In genomic region chr2:122194509-122194929, GRCm38 (mm10) we compare ENCODE assay signal across 10 mouse cellular contexts. TPM values are rescaled to one million over a fixed set of nuclear protein-coding genes. Genes with fewer than 3 reads are reported as not detected.
DNase-seq lines count a peak whose midpoint lies in the region; ATAC-seq and TF ChIP-seq lines count a peak whose summit lies in the region.
"Had no signal": no experiment of that assay in that cellular context is flagged by ENCODE, and none has a peak within 500 bp of the region (broad histone marks: within the 10 kb centered on the region; RNA-seq: fewer than 3 reads in every experiment).

No protein-coding gene starts in this region.

- no peak overlapping the region for H3K4me2 ChIP-seq in forebrain, embryonic 15.5 days (replicated peaks)
- H3K4me2 ChIP-seq in neural tube, embryonic 15.5 days = no peak overlapping the region
- H3K4me2 ChIP-seq: embryonic facial prominence, embryonic 15.5 days had no signal

- intact Hi-C loops in left cerebral cortex, adult 2 months (cut with DNase I) = loop anchor here (1.0 to 10.0 kb wide), 6 partner anchors 50 to 560 kb away; no protein-coding TSS in a partner anchor

- no peak overlapping the region for H3K4me3 ChIP-seq in left cerebral cortex, adult 2 months
- no peak overlapping the region for H3K4me3 ChIP-seq in forebrain, embryonic 15.5 days
- H3K4me3 ChIP-seq in neural tube, embryonic 15.5 days (replicated peaks) = no peak overlapping the region
- H3K4me3 ChIP-seq: embryonic facial prominence, embryonic 15.5 days had no signal

- H3K9me3 ChIP-seq in forebrain, embryonic 15.5 days = no peaks in the 10 kb centered on the region
- no peaks in the 10 kb centered on the region for H3K9me3 ChIP-seq in neural tube, embryonic 15.5 days (replicated peaks)
- H3K9me3 ChIP-seq: embryonic facial prominence, embryonic 15.5 days had no signal

- TF ChIP-seq CTCF in left cerebral cortex, adult 2 months (IDR thresholded peaks at IDR 0.05) = peak; percentile 70

- WGBS in forebrain, embryonic 15.5 days = 66% methylated on average over 1 of the region's 1 CpGs
- WGBS in neural tube, embryonic 15.5 days = 57% methylated on average over 1 of the region's 1 CpGs

- ATAC-seq in forebrain, embryonic 15.5 days (replicated peaks) = peak; percentile 77; the same call in 1 of the 2 replicates
- ATAC-seq in neural tube, embryonic 15.5 days (ENCODE audit: low FRiP score) = peak; percentile 85

- H3K9ac ChIP-seq in forebrain, embryonic 15.5 days (replicated peaks) = no peak overlapping the region
- no peak overlapping the region for H3K9ac ChIP-seq in neural tube, embryonic 15.5 days (replicated peaks)
- H3K9ac ChIP-seq: embryonic facial prominence, embryonic 15.5 days had no signal

- no peaks in the 10 kb centered on the region for H3K27me3 ChIP-seq in forebrain, embryonic 15.5 days
- H3K27me3 ChIP-seq in neural tube, embryonic 15.5 days (replicated peaks) = no peaks in the 10 kb centered on the region
- H3K27me3 ChIP-seq: embryonic facial prominence, embryonic 15.5 days had no signal

- H3K4me1 ChIP-seq in forebrain, embryonic 15.5 days = no peaks in the 10 kb centered on the region
- H3K4me1 ChIP-seq in neural tube, embryonic 15.5 days = no peaks in the 10 kb centered on the region
- H3K4me1 ChIP-seq: embryonic facial prominence, embryonic 15.5 days had no signal

- peak; percentile 9 to 10 for DNase-seq in left cerebral cortex, adult 2 months (ENCODE audit: extremely low spot score in 1 of 2, low spot score in 2 of 2)
- DNase-seq in left cerebral cortex, adult 11 months (ENCODE audit: low spot score) = no peak
- peak; percentile 73 for DNase-seq in adipocyte (ENCODE audit: low spot score)
- DNase-seq in layer of hippocampus, postnatal 14 days (ENCODE audit: low spot score in 2 of 2) = peak; percentile 6 to 69
- no peak for DNase-seq in yolk sac, embryonic 10.5 days (ENCODE audit: low spot score)
- no peak for DNase-seq in testis, postnatal 10 days (ENCODE audit: low spot score)

- H3K27ac ChIP-seq in left cerebral cortex, adult 2 months = no peak overlapping the region
- H3K27ac ChIP-seq in forebrain, embryonic 15.5 days (replicated peaks) = no peak overlapping the region
- no peak overlapping the region for H3K27ac ChIP-seq in neural tube, embryonic 15.5 days (replicated peaks)
- H3K27ac ChIP-seq: embryonic facial prominence, embryonic 15.5 days had no signal

- no peaks in the 10 kb centered on the region for H3K36me3 ChIP-seq in forebrain, embryonic 15.5 days
- no peaks in the 10 kb centered on the region for H3K36me3 ChIP-seq in neural tube, embryonic 15.5 days
- H3K36me3 ChIP-seq: embryonic facial prominence, embryonic 15.5 days had no signal

RNA-seq across cellular contexts. Expression of gene Terb2, which starts 8.4 kb away (rescaled TPM):
- not detected for total RNA-seq in left cerebral cortex, adult 2 months (2021)
- polyA plus RNA-seq in forebrain, embryonic 15.5 days (2015; fragmentation: Nextera tagmentation; extraction: Ambion mirVana) = not detected in 2 replicates
- total RNA-seq in layer of hippocampus, postnatal 14 days (2021) = not detected
- not detected in 2 replicates for polyA plus RNA-seq in neural tube, embryonic 15.5 days (2015; fragmentation: Nextera tagmentation; extraction: Ambion mirVana)
- polyA plus RNA-seq: embryonic facial prominence, embryonic 15.5 days; liver, embryonic 16.5 days had no signal

RNA-seq across cellular contexts. Expression of gene Patl2, which starts 8.5 kb away (rescaled TPM):
- not detected for total RNA-seq in left cerebral cortex, adult 2 months (2021)
- polyA plus RNA-seq in forebrain, embryonic 15.5 days (2015; fragmentation: Nextera tagmentation; extraction: Ambion mirVana) = not detected in 2 replicates
- under 1 TPM in 1 of 2 experiments, not detected in 1; 0.26 TPM for total RNA-seq in layer of hippocampus, postnatal 14 days (2021)
- 0.09 TPM in 1 of 2 replicates, not detected in the other for polyA plus RNA-seq in neural tube, embryonic 15.5 days (2015; fragmentation: Nextera tagmentation; extraction: Ambion mirVana)

RNA-seq across cellular contexts. Expression of gene Trim69, which starts 34.0 kb away (rescaled TPM):
- not detected for total RNA-seq in left cerebral cortex, adult 2 months (2021)
- not detected in 2 replicates for polyA plus RNA-seq in forebrain, embryonic 15.5 days (2015; fragmentation: Nextera tagmentation; extraction: Ambion mirVana)
- total RNA-seq in layer of hippocampus, postnatal 14 days (2021) = not detected
- not detected in 2 replicates for polyA plus RNA-seq in neural tube, embryonic 15.5 days (2015; fragmentation: Nextera tagmentation; extraction: Ambion mirVana)
- polyA plus RNA-seq: embryonic facial prominence, embryonic 15.5 days had no signal

RNA-seq across cellular contexts. Expression of gene Sord, which starts 40.0 kb away (rescaled TPM):
- 10 to 100 TPM; 15.2 to 18.5 TPM for total RNA-seq in left cerebral cortex, adult 2 months (2021)
- 16.0 and 16.2 TPM in 2 replicates for polyA plus RNA-seq in forebrain, embryonic 15.5 days (2015; fragmentation: Nextera tagmentation; extraction: Ambion mirVana)
- total RNA-seq in layer of hippocampus, postnatal 14 days (2021) = 10 to 100 TPM; 12.2 to 13.4 TPM
- polyA plus RNA-seq in neural tube, embryonic 15.5 days (2015; fragmentation: Nextera tagmentation; extraction: Ambion mirVana) = 21.4 and 41.7 TPM in 2 replicates

RNA-seq across cellular contexts. Expression of gene B2m, which starts 47.0 kb away (rescaled TPM):
- 100 to 1,000 TPM; 108 to 118 TPM for total RNA-seq in left cerebral cortex, adult 2 months (2021)
- 67.0 and 71.9 TPM in 2 replicates for polyA plus RNA-seq in forebrain, embryonic 15.5 days (2015; fragmentation: Nextera tagmentation; extraction: Ambion mirVana)
- 10 to 100 TPM; 70.8 to 93.3 TPM for total RNA-seq in layer of hippocampus, postnatal 14 days (2021)
- 138 and 290 TPM in 2 replicates for polyA plus RNA-seq in neural tube, embryonic 15.5 days (2015; fragmentation: Nextera tagmentation; extraction: Ambion mirVana)

Comparison
In these comparisons a context has a peak if more than half of its experiments do, and no peak if none do; other contexts are left out.
1. DNase-seq: peak in left cerebral cortex, adult 2 months (2 of 2), adipocyte (single experiment) and layer of hippocampus, postnatal 14 days (2 of 2); none in left cerebral cortex, adult 11 months (single experiment), yolk sac, embryonic 10.5 days (single experiment) and testis, postnatal 10 days (single experiment).